Comparison of ENCODE assay signal across 11 mouse cellular contexts in the genomic region with DNA sequence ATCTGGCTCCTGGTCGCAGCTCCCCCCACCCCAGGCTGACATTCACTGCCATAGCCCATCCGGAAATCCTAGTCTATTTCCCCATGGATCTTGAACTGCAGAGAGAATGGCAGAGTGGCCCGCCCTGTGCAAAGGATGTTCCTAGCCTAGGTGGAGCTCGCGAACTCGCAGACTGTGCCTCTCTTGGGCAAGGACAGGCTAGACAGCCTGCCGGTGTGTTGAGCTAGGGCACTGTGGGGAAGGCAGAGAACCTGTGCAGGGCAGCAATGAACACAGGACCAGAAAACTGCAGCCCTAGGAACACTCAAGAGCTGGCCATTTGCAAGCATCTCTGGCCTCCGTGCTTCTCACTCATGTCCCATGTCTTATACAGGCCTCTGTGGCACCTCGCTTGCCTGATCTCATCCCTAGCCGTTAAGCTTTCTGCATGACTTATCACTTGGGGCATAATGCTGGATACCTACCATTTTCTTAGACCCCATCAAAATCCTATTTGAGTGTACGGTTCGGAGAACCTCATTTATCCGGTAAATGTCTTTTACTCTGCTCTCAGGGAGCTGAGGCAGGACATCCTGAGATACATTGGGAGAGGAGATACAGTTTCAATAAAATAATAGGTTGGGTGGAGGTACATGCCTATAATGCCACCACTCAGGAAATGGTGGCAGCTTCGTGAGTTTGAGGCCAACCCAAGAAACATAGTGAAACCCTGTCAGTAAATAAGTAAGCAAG. TPM values are rescaled to one million over a fixed set of nuclear protein-coding genes. Genes with fewer than 3 reads are reported as not detected.
DNase-seq lines count a peak whose midpoint lies in the region; TF ChIP-seq lines count a peak whose summit lies in the region.
"Had no signal": no experiment of that assay in that cellular context is flagged by ENCODE, and none has a peak within 500 bp of the region (broad histone marks: within the 10 kb centered on the region; RNA-seq: fewer than 3 reads in every experiment).

No protein-coding gene starts in this region.

- WGBS in spleen, adult 2 months = 68% methylated on average over 14 of the region's 14 CpGs

- TF ChIP-seq POLR2A in spleen, adult 2 months (IDR thresholded peaks at IDR 0.05; ENCODE audit: low read depth, low read length) = no peak

- peak; percentile 98 for DNase-seq in heart, adult 9 months (ENCODE audit: low spot score in 2 of 2)
- no peak for DNase-seq in heart, adult 8-10 months (ENCODE audit: low spot score)
- no peak for DNase-seq in spleen, adult 2 months (ENCODE audit: low read depth in 1 of 2, low spot score in 2 of 2)
- no peak for DNase-seq in spleen, adult 12 weeks (ENCODE audit: low spot score)
- peak; percentile 99 to 100 for DNase-seq in left cerebral cortex, adult 9 months (ENCODE audit: low spot score in 2 of 2)
- DNase-seq in urinary bladder, adult 2 months (ENCODE audit: low spot score) = no peak
- DNase-seq in testis, postnatal 14 days (ENCODE audit: low spot score) = no peak
- DNase-seq in Muller cell, postnatal 12 days (ENCODE audit: inconsistent ontology term) = no peak
- DNase-seq: gastrocnemius, postnatal 25 days had no signal

- TF ChIP-seq CTCF in spleen, adult 2 months (IDR thresholded peaks at IDR 0.05; ENCODE audit: extremely low read depth, insufficient read depth, insufficient read length, insufficient replicate concordance) = no peak

- H3K27ac ChIP-seq in spleen, adult 2 months (ENCODE audit: insufficient read depth, low read length) = peak overlapping the region; percentile 76
- H3K27ac ChIP-seq: stomach, embryonic 15.5 days had no signal

- H3K27me3 ChIP-seq in spleen, adult 2 months (ENCODE audit: control insufficient read depth, insufficient read depth, low read length) = 0 out of 2 replicates have a peak, but pooled peaks cover 2% of the 10 kb centered on the region

- H3K4me1 ChIP-seq in spleen, adult 2 months (ENCODE audit: control insufficient read depth, insufficient read depth, insufficient read length) = peaks cover 2% of the 10 kb centered on the region; the same call in 1 of the 2 replicates

- peak overlapping the region; percentile 64 for H3K4me3 ChIP-seq in spleen, adult 2 months (ENCODE audit: extremely low read depth, insufficient read depth, insufficient read length)
- H3K4me3 ChIP-seq: megakaryocyte, embryonic 14.5 days had no signal

- no peaks in the 10 kb centered on the region for H3K36me3 ChIP-seq in spleen, adult 2 months (ENCODE audit: control insufficient read depth, insufficient read depth, low read length)
- H3K36me3 ChIP-seq: stomach, embryonic 15.5 days had no signal

RNA-seq across cellular contexts. Expression of a gene that starts 1.4 kb away (rescaled TPM):
- 10 to 100 TPM in 2 of 4 experiments, 1 to 10 TPM in 2; 8.9 to 12.4 (median 11.0) TPM for total RNA-seq in heart, adult 8-10 months (2022)
- 197 and 206 TPM in 2 replicates for polyA plus RNA-seq in spleen, adult 2 months (2012; rRNA removed)
- polyA plus RNA-seq in urinary bladder, adult 2 months (2012; rRNA removed) = 93.6 and 128 TPM in 2 replicates

RNA-seq across cellular contexts. Expression of a gene that starts 22.2 kb away (rescaled TPM):
- total RNA-seq in heart, adult 8-10 months (2022) = 100 to 1,000 TPM; 160 to 205 (median 195) TPM
- 0.65 and 0.69 TPM in 2 replicates for polyA plus RNA-seq in spleen, adult 2 months (2012; rRNA removed)
- polyA plus RNA-seq in urinary bladder, adult 2 months (2012; rRNA removed) = 5.8 and 12.5 TPM in 2 replicates

RNA-seq across cellular contexts. Expression of a gene that starts 56.9 kb away (rescaled TPM):
- not detected for total RNA-seq in heart, adult 8-10 months (2022)
- 0.02 and 0.06 TPM in 2 replicates for polyA plus RNA-seq in spleen, adult 2 months (2012; rRNA removed)
- polyA plus RNA-seq in urinary bladder, adult 2 months (2012; rRNA removed) = 0.13 and 0.21 TPM in 2 replicates
- total RNA-seq: gastrocnemius, postnatal 25 days had no signal

Comparison
In these comparisons a context has a peak if more than half of its experiments do, and no peak if none do; other contexts are left out.
1. DNase-seq: peak in heart, adult 9 months (2 of 2) and left cerebral cortex, adult 9 months (2 of 2); none in heart, adult 8-10 months (single experiment), spleen, adult 2 months (0 of 2), spleen, adult 12 weeks (single experiment), urinary bladder, adult 2 months (single experiment), testis, postnatal 14 days (single experiment) and Muller cell, postnatal 12 days (single experiment).